Mouse (Mus musculus) urinary bladder, postnatal 10 days (tissue): ENCODE results near the gene Rexo5.

ENCODE experiments used
- DNase-seq: peaks from one replicate; pipeline ENCODE4 v3.0.0; 2022; ENCODE audit warnings: low spot score

Gene Rexo5

GRCm38 (mm10) chr7:119845541-119845940 is 51.7 kb downstream of the Rexo5 start:
- no peak for DNase-seq

GRCm38 (mm10) chr7:119847396-119847795 is 53.6 kb downstream of the Rexo5 start:
- DNase-seq, result no peak

- peak; percentile 26 for DNase-seq
Measured at GRCm38 (mm10) chr7:119849096-119849495, 55.3 kb downstream of the Rexo5 start.

- no peak for DNase-seq
Measured at GRCm38 (mm10) chr7:119850737-119851136, 56.9 kb downstream of the Rexo5 start.

- no peak for DNase-seq
Measured at GRCm38 (mm10) chr7:119852494-119852893, 58.7 kb downstream of the Rexo5 start.

GRCm38 (mm10) chr7:119853186-119853585 is 59.4 kb downstream of the Rexo5 start:
- DNase-seq, result no peak

- no peak for DNase-seq
Measured at GRCm38 (mm10) chr7:119854362-119854761, 60.6 kb downstream of the Rexo5 start.

GRCm38 (mm10) chr7:119855031-119855430 is 61.2 kb downstream of the Rexo5 start:
- DNase-seq, result no peak

GRCm38 (mm10) chr7:119859476-119859875 is 65.7 kb downstream of the Rexo5 start:
- no peak for DNase-seq

- no peak for DNase-seq
Measured at GRCm38 (mm10) chr7:119860116-119860515, 66.3 kb downstream of the Rexo5 start.

GRCm38 (mm10) chr7:119860554-119860953 is 66.7 kb downstream of the Rexo5 start:
- no peak for DNase-seq

- DNase-seq, result no peak
Measured at GRCm38 (mm10) chr7:119860971-119861334, 67.1 kb downstream of the Rexo5 start.

GRCm38 (mm10) chr7:119861335-119862091 is 67.7 kb downstream of the Rexo5 start:
- DNase-seq, result peak; percentile 17

GRCm38 (mm10) chr7:119862167-119862566 is 68.4 kb downstream of the Rexo5 start:
- no peak for DNase-seq

- DNase-seq, result no peak
Measured at GRCm38 (mm10) chr7:119864500-119864899, 70.7 kb downstream of the Rexo5 start.

- no peak for DNase-seq
Measured at GRCm38 (mm10) chr7:119866136-119866535, 72.3 kb downstream of the Rexo5 start.

- DNase-seq, result no peak
Measured at GRCm38 (mm10) chr7:119872204-119872603, 78.4 kb downstream of the Rexo5 start.

GRCm38 (mm10) chr7:119873050-119873449 is 79.2 kb downstream of the Rexo5 start:
- no peak for DNase-seq

- no peak for DNase-seq
Measured at GRCm38 (mm10) chr7:119875776-119876440, 82.1 kb downstream of the Rexo5 start.

GRCm38 (mm10) chr7:119879171-119879570 is 85.4 kb downstream of the Rexo5 start:
- no peak for DNase-seq

- DNase-seq, result no peak
Measured at GRCm38 (mm10) chr7:119880345-119880744, 86.5 kb downstream of the Rexo5 start.

- no peak for DNase-seq
Measured at GRCm38 (mm10) chr7:119881229-119881628, 87.4 kb downstream of the Rexo5 start.

- no peak for DNase-seq
Measured at GRCm38 (mm10) chr7:119887887-119888286, 94.1 kb downstream of the Rexo5 start.

GRCm38 (mm10) chr7:119892198-119892597 is 98.4 kb downstream of the Rexo5 start:
- no peak for DNase-seq
